Mouse (Mus musculus): ENCODE data around the gene Cd47. TPM values are rescaled to one million over a fixed set of nuclear protein-coding genes. Genes with fewer than 3 reads are reported as not detected.

Gene Cd47
- polyA plus RNA-seq (2016; fragmentation: Nextera tagmentation; extraction: Ambion mirVana), result 38.4 and 46.3 TPM in 2 replicates

- 90% methylated on average over 10 of the region's 10 CpGs for WGBS
- Histone ChIP-seq H3K36me3 (no peaks in the 10 kb centered on the region), H3K9me3 (replicated peaks) (no peaks in the 10 kb centered on the region), H3K4me1 (peaks cover 18% of the 10 kb centered on the region), H3K4me3 (no peak within 1 kb of the TSS), H3K27ac (replicated peaks) (no peak within 1 kb of the TSS), H3K27me3 (ENCODE audit: low read depth, poor library complexity, severe bottlenecking) (no peaks in the 10 kb centered on the region)
- no peak for DNase-seq (ENCODE audit: low spot score)
Measured at GRCm38 (mm10) chr16:49799597-49800561, at the start of gene Cd47. Gene Cd47, plus strand, starts transcription at chr16:49800533.

GRCm38 (mm10) chr16:49752906-49753305 is 47.4 kb upstream of the Cd47 start:
- H3K36me3 ChIP-seq, result no peaks in the 10 kb centered on the region
- peaks cover 10% of the 10 kb centered on the region for H3K4me1 ChIP-seq
- no peaks in the 10 kb centered on the region for H3K27me3 ChIP-seq (ENCODE audit: low read depth, poor library complexity, severe bottlenecking)
- H3K9me3 ChIP-seq (replicated peaks), result no peaks in the 10 kb centered on the region
- DNase-seq (ENCODE audit: low spot score), result no peak
- WGBS, result 74% methylated on average over 1 of the region's 1 CpGs
- peak overlapping the region; percentile 49; the same call in 1 of the 2 replicates for H3K27ac ChIP-seq (replicated peaks)
- no peak overlapping the region for H3K4me3 ChIP-seq

GRCm38 (mm10) chr16:49753318-49753717 is 47.0 kb upstream of the Cd47 start:
- no peaks in the 10 kb centered on the region for H3K36me3 ChIP-seq
- no peak overlapping the region for H3K4me3 ChIP-seq
- no peaks in the 10 kb centered on the region for H3K27me3 ChIP-seq (ENCODE audit: low read depth, poor library complexity, severe bottlenecking)
- WGBS, result 41% methylated on average over 3 of the region's 3 CpGs
- no peak for DNase-seq (ENCODE audit: low spot score)
- H3K9me3 ChIP-seq (replicated peaks), result no peaks in the 10 kb centered on the region
- H3K4me1 ChIP-seq, result peaks cover 10% of the 10 kb centered on the region
- peak overlapping the region; percentile 49; the same call in 1 of the 2 replicates for H3K27ac ChIP-seq (replicated peaks)

- Histone ChIP-seq H3K9me3 (replicated peaks) (no peaks in the 10 kb centered on the region), H3K4me1 (no peaks in the 10 kb centered on the region), H3K27me3 (ENCODE audit: low read depth, poor library complexity, severe bottlenecking) (no peaks in the 10 kb centered on the region), H3K4me3 (no peak overlapping the region), H3K27ac (replicated peaks) (no peak overlapping the region), H3K36me3 (0 out of 2 replicates have a peak, but pooled peaks cover 5% of the 10 kb centered on the region)
- WGBS, result 86% methylated on average over 17 of the region's 17 CpGs
- DNase-seq (ENCODE audit: low spot score), result no peak
Measured at GRCm38 (mm10) chr16:49760517-49761203, 39.7 kb upstream of the Cd47 start.

- WGBS, result 91% methylated on average over 5 of the region's 5 CpGs
- Histone ChIP-seq H3K9me3 (replicated peaks) (no peaks in the 10 kb centered on the region), H3K36me3 (0 out of 2 replicates have a peak, but pooled peaks cover 5% of the 10 kb centered on the region), H3K4me3 (no peak overlapping the region), H3K4me1 (no peaks in the 10 kb centered on the region), H3K27ac (replicated peaks) (no peak overlapping the region), H3K27me3 (ENCODE audit: low read depth, poor library complexity, severe bottlenecking) (no peaks in the 10 kb centered on the region)
- no peak for DNase-seq (ENCODE audit: low spot score)
Measured at GRCm38 (mm10) chr16:49761981-49762380, 38.4 kb upstream of the Cd47 start.

GRCm38 (mm10) chr16:49766326-49766725 is 34.0 kb upstream of the Cd47 start:
- Histone ChIP-seq H3K36me3 (0 out of 2 replicates have a peak, but pooled peaks cover 5% of the 10 kb centered on the region), H3K9me3 (replicated peaks) (no peaks in the 10 kb centered on the region), H3K27me3 (ENCODE audit: low read depth, poor library complexity, severe bottlenecking) (no peaks in the 10 kb centered on the region), H3K4me3 (no peak overlapping the region), H3K4me1 (peaks cover 6% of the 10 kb centered on the region), H3K27ac (replicated peaks) (no peak overlapping the region)
- WGBS, result 70% methylated on average over 3 of the region's 3 CpGs
- no peak for DNase-seq (ENCODE audit: low spot score)

- 81% methylated on average over 4 of the region's 4 CpGs for WGBS
- Histone ChIP-seq H3K4me3 (no peak overlapping the region), H3K4me1 (peaks cover 6% of the 10 kb centered on the region), H3K27me3 (ENCODE audit: low read depth, poor library complexity, severe bottlenecking) (no peaks in the 10 kb centered on the region), H3K9me3 (replicated peaks) (no peaks in the 10 kb centered on the region), H3K27ac (replicated peaks) (no peak overlapping the region), H3K36me3 (0 out of 2 replicates have a peak, but pooled peaks cover 5% of the 10 kb centered on the region)
- DNase-seq (ENCODE audit: low spot score), result no peak
Measured at GRCm38 (mm10) chr16:49768491-49769031, 31.8 kb upstream of the Cd47 start.

- no peak overlapping the region for H3K27ac ChIP-seq (replicated peaks)
- no peak overlapping the region for H3K4me3 ChIP-seq
- H3K4me1 ChIP-seq, result peaks cover 6% of the 10 kb centered on the region
- DNase-seq (ENCODE audit: low spot score), result no peak
- H3K9me3 ChIP-seq (replicated peaks), result no peaks in the 10 kb centered on the region
- no peaks in the 10 kb centered on the region for H3K36me3 ChIP-seq
- H3K27me3 ChIP-seq (ENCODE audit: low read depth, poor library complexity, severe bottlenecking), result no peaks in the 10 kb centered on the region
- WGBS, result 84% methylated on average over 2 of the region's 2 CpGs
Measured at GRCm38 (mm10) chr16:49769831-49770261, 30.5 kb upstream of the Cd47 start.

GRCm38 (mm10) chr16:49770320-49771189 is 29.8 kb upstream of the Cd47 start:
- Histone ChIP-seq H3K4me1 (peaks cover 6% of the 10 kb centered on the region), H3K36me3 (no peaks in the 10 kb centered on the region), H3K4me3 (no peak overlapping the region), H3K27me3 (ENCODE audit: low read depth, poor library complexity, severe bottlenecking) (no peaks in the 10 kb centered on the region), H3K27ac (replicated peaks) (no peak overlapping the region), H3K9me3 (replicated peaks) (no peaks in the 10 kb centered on the region)
- 91% methylated on average over 12 of the region's 12 CpGs for WGBS
- no peak for DNase-seq (ENCODE audit: low spot score)

GRCm38 (mm10) chr16:49771609-49772396 is 28.5 kb upstream of the Cd47 start:
- Histone ChIP-seq H3K27ac (replicated peaks) (no peak overlapping the region), H3K27me3 (ENCODE audit: low read depth, poor library complexity, severe bottlenecking) (no peaks in the 10 kb centered on the region), H3K36me3 (no peaks in the 10 kb centered on the region), H3K9me3 (replicated peaks) (no peaks in the 10 kb centered on the region), H3K4me1 (peaks cover 6% of the 10 kb centered on the region), H3K4me3 (no peak overlapping the region)
- 93% methylated on average over 7 of the region's 7 CpGs for WGBS
- no peak for DNase-seq (ENCODE audit: low spot score)

GRCm38 (mm10) chr16:49772576-49772975 is 27.8 kb upstream of the Cd47 start:
- no peaks in the 10 kb centered on the region for H3K9me3 ChIP-seq (replicated peaks)
- no peak overlapping the region for H3K27ac ChIP-seq (replicated peaks)
- 58% methylated on average over 1 of the region's 1 CpGs for WGBS
- H3K36me3 ChIP-seq, result no peaks in the 10 kb centered on the region
- H3K4me1 ChIP-seq, result peaks cover 6% of the 10 kb centered on the region
- no peak overlapping the region for H3K4me3 ChIP-seq
- H3K27me3 ChIP-seq (ENCODE audit: low read depth, poor library complexity, severe bottlenecking), result no peaks in the 10 kb centered on the region
- DNase-seq (ENCODE audit: low spot score), result no peak
